Mouse (Mus musculus) adrenal gland, adult (tissue): ENCODE results near the gene Polr3k.

ENCODE experiments used
- DNase-seq, 2 experiments: peaks; one replicate each; pipeline ENCODE4 v3.0.0; 2022 to 2023; ENCODE audit warnings: low spot score in 1 of 2; ENCODE audit not compliant: inconsistent age in 2 of 2

The Polr3k gene

GRCm38 (mm10) chr2:181863791-181864535 is at the start of gene Polr3k:
Gene Polr3k (plus strand): TSS chr2:181864337.
- peak; percentile 96 to 98 for DNase-seq

DNA sequence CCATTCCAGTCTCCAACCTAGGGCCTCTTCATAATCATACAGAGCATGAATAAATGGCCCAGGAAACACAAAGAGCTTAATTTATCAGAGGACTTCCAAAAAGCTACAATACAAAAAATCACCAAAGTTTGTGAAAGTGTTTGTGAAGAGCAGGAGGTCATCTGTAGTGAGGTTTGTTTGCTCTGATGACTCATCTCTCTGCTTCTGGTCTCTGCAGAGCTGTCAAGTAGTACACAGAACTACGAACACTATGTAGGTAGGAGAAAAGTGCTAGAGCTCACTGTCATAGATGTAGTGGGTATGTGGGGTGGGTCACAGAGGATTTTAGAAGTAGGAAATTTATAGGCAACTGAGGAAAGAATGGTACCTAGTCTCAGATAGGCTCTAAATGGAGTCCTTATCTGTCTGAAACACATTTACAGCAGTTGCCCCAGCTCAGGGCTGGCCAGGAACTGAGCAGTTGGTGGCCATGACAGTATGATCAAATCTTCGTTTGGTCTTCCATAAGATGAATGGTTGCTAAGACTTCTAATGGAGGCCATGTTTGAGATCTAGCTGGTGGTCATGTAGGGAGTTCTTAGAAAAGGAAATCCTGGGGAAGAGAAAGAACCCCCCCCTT is 35.0 kb upstream of the Polr3k start:
- DNase-seq = no peak

- DNase-seq = no peak
These were observed 31.4 kb upstream of the Polr3k start for GRCm38 (mm10) chr2:181832745-181833144.

- DNase-seq = peak; percentile 93 to 98
These were observed 26.5 kb upstream of the Polr3k start, which contains the start of gene Pcmtd2 for GRCm38 (mm10) chr2:181837372-181838292. Gene Pcmtd2 (plus strand): TSS chr2:181837854.

DNA sequence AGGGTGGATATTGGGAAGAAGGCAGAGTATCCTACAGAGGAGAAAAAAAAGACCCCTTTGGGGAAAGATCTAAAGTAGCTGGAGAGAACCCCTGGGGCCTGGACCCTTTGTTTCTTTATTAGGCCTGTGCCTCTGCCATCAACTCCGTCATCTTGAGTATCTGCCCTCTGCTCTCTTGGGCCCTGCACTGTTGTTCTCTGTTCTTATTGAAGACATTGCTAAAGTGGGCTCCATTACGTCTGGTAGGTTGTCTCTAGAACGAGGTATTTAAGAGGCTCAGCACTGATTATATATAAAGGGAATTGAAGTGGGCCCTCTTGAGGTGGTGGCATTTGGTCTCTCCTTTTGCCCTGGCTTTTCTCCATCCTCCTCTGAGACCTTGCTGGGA is 25.9 kb upstream of the Polr3k start:
- DNase-seq = peak in 1 of 2 experiments; percentile 67

- peak; percentile 42 to 71 for DNase-seq
These were observed 18.3 kb upstream of the Polr3k start for GRCm38 (mm10) chr2:181845709-181846394.

GRCm38 (mm10) chr2:181864536-181864860 is 361 bp downstream of the Polr3k start:
- DNase-seq = no peak

- peak; percentile 56 to 90 for DNase-seq
These were observed 2.8 kb downstream of the Polr3k start for GRCm38 (mm10) chr2:181866931-181867330.

- DNase-seq = no peak
These were observed 6.9 kb downstream of the Polr3k start for GRCm38 (mm10) chr2:181871039-181871438.

DNA sequence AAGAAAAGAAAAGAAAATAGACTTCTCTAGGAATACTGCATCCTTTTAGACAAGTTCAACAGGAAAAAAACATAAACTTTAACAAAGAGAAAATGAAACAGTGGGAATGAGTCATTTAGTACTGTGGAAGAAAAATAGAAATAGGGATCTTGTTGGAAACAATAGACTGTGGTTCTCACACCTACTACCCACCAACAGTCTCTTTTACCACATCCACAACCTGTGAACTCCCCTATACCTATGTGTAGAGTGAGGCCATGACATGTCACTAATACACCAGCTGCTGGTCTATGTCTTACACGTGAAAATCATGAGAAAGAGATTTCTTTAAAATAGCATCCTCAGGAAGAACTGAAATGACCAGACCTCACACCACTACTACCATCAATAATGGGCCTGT is 14.8 kb downstream of the Polr3k start:
- DNase-seq = no peak

GRCm38 (mm10) chr2:181883022-181883749 is 19.0 kb downstream of the Polr3k start:
- no peak for DNase-seq

DNA sequence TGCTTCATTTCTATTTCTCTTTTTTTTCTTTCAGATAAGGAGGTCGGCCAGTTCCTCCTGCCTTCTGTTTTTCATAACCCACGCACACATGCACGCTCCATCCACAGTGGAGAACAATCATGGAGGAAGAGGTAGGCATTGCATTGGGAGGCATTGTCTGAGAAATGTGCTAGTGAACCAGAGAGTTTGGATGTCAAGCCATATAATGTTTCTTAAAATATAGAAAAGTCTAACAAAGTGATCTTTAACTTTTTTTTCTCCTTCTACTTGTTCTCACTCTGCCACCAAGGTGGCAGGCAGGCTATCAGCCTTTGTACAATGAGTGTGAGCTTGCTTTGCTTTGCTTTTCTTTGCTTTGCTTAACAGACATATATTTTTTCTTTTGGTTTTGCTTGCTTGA is 53.7 kb downstream of the Polr3k start:
- DNase-seq = no peak

DNA sequence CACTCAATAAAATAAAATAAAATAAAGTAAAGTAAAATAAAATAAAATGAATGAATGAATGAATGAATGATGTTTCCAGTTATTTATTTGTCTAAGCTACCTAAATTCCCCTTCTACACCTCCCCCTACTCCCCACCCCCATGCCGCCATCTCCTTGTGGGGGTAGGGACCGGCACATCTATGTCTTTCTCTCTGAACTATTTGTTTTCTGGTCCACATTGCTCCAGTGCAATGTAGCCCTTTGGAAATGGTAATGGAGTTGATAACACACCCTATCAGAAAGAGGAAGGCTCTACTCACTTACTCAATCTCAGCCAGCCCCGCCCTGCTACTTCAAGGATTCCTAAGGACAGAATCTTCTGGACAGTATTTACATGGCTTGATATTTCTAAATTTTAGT is 54.4 kb downstream of the Polr3k start:
- DNase-seq = peak in 1 of 2 experiments; percentile 16
